Mouse (Mus musculus) embryonic facial prominence, embryonic 13.5 days (tissue): Measurements from ENCODE around the gene Adgrb3. TPM values are rescaled to one million over a fixed set of nuclear protein-coding genes. Genes with fewer than 3 reads are reported as not detected.

Experiments used
- ATAC-seq: fragments of 200-750 bp; cut with Nextera tagmentation; 2 replicates; pipeline ENCODE4 v1.8.0; 2017; ENCODE audit warnings: low read depth; ENCODE audit not compliant: insufficient number of reproducible peaks, insufficient read depth, low FRiP score, low TSS enrichment
- H3K27ac ChIP-seq: fragments of 300-500 bp; sonication (generic); 2 replicates; pipeline ENCODE4 v1.5.1; 2015; ENCODE audit warnings: moderate library complexity, mild to moderate bottlenecking, inconsistent platforms
- H3K27me3 ChIP-seq: fragments of 300-500 bp; sonication (generic); 2 replicates; pipeline ENCODE4 v1.6.1; 2015; ENCODE audit warnings: mild to moderate bottlenecking, inconsistent platforms
- H3K36me3 ChIP-seq: fragments of 300-500 bp; sonication (generic); 2 replicates; pipeline ENCODE4 v1.6.1; 2015; ENCODE audit warnings: mild to moderate bottlenecking, inconsistent platforms
- H3K4me1 ChIP-seq: fragments of 300-500 bp; sonication (generic); 2 replicates; pipeline ENCODE4 v1.6.1; 2015; ENCODE audit warnings: inconsistent platforms
- H3K4me2 ChIP-seq: fragments of 300-500 bp; sonication (generic); 2 replicates; pipeline ENCODE4 v1.6.1; 2015; ENCODE audit warnings: moderate library complexity, mild to moderate bottlenecking, inconsistent platforms
- H3K4me3 ChIP-seq: fragments of 300-500 bp; sonication (generic); 2 replicates; pipeline ENCODE4 v1.5.1; 2015; ENCODE audit warnings: mild to moderate bottlenecking, inconsistent platforms
- H3K9ac ChIP-seq: fragments of 300-500 bp; sonication (generic); 2 replicates; pipeline ENCODE4 v1.6.1; 2015; ENCODE audit warnings: mild to moderate bottlenecking, inconsistent platforms
- H3K9me3 ChIP-seq: fragments of 300-500 bp; sonication (generic); 2 replicates; pipeline ENCODE4 v1.6.1; 2016; ENCODE audit warnings: inconsistent platforms
- WGBS: fragments of 180-500 bp; shearing (Covaris S2); methylation state at CpG from one replicate; pipeline ENCODE4 v1.1.7; 2015; ENCODE audit warnings: mixed read lengths; 5-methylcytosine and 5-hydroxymethylcytosine counted together
- polyA plus RNA-seq: library from polyadenylated mRNA; unstranded; fragments of >200 nt; fragmentation: Nextera tagmentation; extraction: Ambion mirVana; gene quantifications from 2 replicates; pipeline ENCODE4 v1.2.1, GENCODE M21; 2015

Gene Adgrb3
- polyA plus RNA-seq = 1.7 and 2.1 TPM in 2 replicates

DNA sequence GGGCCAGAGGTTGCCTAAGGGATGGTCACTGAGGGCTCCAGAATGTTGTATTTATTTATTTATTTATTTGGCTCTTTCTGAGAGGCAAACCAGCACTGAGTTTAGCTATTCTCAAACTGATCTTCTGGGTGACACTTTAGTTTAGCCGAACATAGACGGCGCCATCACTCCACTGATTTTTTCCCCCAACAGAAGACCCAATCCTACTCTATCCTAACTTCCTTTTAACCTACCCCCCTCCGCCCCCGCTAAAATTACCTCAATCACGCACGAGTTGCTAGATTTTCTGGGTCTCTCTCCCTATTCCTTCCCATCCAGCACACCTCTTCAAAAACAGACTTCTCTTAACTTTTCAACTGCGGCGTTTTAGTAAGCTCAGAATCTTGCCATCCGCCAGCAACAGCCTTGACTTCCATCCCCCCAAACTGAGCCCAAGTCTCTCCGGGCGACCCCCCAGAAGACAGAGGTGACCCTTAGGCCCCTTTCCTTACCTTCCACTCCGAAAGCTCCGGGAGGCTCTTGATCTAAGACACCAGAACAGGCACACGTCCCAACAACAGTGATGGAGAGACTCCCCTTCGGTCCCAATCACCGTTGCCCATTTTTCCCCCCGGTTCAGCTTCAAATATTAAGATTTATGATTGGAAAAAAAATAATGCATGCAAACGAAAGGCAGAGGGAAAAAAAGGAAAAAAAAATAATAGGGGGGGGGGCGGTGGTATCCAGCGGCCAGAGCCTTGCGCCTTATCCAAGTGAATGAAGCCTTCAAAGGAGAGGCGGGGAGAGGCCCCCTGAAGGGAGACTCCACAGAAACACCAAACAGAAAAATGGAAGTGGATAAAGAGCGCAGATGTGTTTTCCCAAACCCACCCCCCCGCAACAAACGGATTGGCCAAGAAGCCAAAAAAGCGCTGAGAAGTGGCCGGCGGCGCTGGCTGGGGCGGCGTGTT lies at the start of gene Adgrb3:
Adgrb3 (minus strand) TSS at position 737 of the 950 bp plus-strand sequence.
- H3K9ac ChIP-seq = peak within 1 kb of the TSS; percentile 65
- peak within 1 kb of the TSS; percentile 86 for H3K4me2 ChIP-seq
- H3K36me3 ChIP-seq = no peaks in the 10 kb centered on the region
- 2% methylated on average over 31 of the region's 32 CpGs for WGBS
- no peak for ATAC-seq
- peaks cover 70% of the 10 kb centered on the region for H3K27me3 ChIP-seq
- peaks cover 11% of the 10 kb centered on the region; the same call in 1 of the 2 replicates for H3K4me1 ChIP-seq
- H3K4me3 ChIP-seq = peak within 1 kb of the TSS; percentile 64
- no peaks in the 10 kb centered on the region for H3K9me3 ChIP-seq
- H3K27ac ChIP-seq = no peak within 1 kb of the TSS

DNA sequence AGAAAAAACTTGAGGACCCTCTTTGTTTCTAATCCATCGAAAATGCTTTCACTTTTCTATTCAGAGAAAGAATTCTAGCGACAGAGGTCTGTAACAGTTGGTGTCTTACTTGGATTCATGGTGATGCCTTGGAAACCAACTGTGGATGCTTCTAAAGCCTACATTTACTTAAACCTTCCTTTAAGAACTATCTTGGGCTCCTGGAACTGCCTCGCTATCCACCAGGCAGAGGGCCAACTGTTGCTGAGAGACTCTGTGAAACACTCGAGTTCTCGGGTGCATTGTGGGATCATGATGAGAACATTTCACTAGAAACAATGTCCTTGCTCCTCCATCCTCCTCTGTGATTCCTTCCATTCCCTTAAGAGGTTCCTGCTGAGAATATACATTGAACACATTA lies 48.0 kb upstream of the Adgrb3 start:
- Histone ChIP-seq H3K4me3 (no peak overlapping the region), H3K27ac (no peak overlapping the region), H3K4me1 (no peaks in the 10 kb centered on the region), H3K27me3 (no peaks in the 10 kb centered on the region), H3K36me3 (no peaks in the 10 kb centered on the region), H3K9ac (no peak overlapping the region), H3K4me2 (no peak overlapping the region), H3K9me3 (no peaks in the 10 kb centered on the region)
- ATAC-seq = no peak
- WGBS = 85% methylated on average over 5 of the region's 5 CpGs

DNA sequence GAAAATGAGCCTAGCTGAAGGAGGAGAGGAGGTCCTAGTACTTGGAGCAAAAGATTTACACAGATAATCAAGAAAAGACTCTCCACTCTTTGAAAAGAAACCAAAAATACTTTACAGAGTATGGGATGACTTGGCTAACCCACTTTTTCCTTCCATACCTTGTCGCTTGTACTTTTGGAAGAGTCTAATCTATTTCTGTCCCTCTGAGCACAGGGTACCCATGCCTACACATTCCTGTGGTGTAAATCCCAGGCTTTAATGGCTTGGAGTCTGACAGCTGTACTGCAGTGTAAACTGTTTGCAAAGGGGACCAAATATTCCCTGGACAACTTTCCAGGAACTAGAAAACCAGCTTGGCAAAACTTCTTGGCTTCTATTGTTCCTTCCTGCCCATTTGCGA lies 28.0 kb upstream of the Adgrb3 start:
- H3K4me2 ChIP-seq = no peak overlapping the region
- no peak overlapping the region for H3K4me3 ChIP-seq
- no peak overlapping the region for H3K9ac ChIP-seq
- H3K27ac ChIP-seq = no peak overlapping the region
- H3K36me3 ChIP-seq = no peaks in the 10 kb centered on the region
- WGBS = 85% methylated on average over 2 of the region's 2 CpGs
- no peaks in the 10 kb centered on the region for H3K27me3 ChIP-seq
- ATAC-seq = no peak
- H3K4me1 ChIP-seq = no peaks in the 10 kb centered on the region
- no peaks in the 10 kb centered on the region for H3K9me3 ChIP-seq

DNA sequence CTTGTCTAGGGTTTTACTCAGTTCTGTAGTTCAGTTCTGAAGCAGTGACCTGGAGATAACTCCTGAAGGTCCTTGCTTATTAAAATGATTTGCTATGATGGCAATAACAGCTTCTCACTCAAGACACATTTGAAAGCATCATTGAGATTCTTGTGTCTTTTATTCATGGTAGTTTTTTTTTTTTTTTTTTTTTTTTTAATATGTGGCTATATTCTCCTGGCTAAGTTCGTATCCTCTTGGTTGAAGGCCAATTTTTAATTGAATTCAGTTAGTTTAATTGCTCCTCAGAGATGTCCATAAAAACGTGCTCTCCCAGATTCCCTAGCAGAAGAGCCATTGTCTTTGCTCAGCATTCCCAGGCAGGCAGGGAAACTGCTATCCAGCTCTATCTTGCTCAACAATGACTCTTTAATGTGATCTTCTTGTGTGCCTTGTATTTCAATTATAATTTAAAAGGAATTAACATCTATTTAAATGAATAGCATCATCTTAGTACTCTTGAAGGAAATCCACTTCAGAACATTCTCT lies 25.0 kb upstream of the Adgrb3 start:
- no peak overlapping the region for H3K9ac ChIP-seq
- no peaks in the 10 kb centered on the region for H3K36me3 ChIP-seq
- WGBS = 43% methylated on average over 2 of the region's 2 CpGs
- ATAC-seq = no peak
- no peak overlapping the region for H3K4me2 ChIP-seq
- no peaks in the 10 kb centered on the region for H3K4me1 ChIP-seq
- no peaks in the 10 kb centered on the region for H3K27me3 ChIP-seq
- H3K4me3 ChIP-seq = no peak overlapping the region
- no peaks in the 10 kb centered on the region for H3K9me3 ChIP-seq
- H3K27ac ChIP-seq = no peak overlapping the region

DNA sequence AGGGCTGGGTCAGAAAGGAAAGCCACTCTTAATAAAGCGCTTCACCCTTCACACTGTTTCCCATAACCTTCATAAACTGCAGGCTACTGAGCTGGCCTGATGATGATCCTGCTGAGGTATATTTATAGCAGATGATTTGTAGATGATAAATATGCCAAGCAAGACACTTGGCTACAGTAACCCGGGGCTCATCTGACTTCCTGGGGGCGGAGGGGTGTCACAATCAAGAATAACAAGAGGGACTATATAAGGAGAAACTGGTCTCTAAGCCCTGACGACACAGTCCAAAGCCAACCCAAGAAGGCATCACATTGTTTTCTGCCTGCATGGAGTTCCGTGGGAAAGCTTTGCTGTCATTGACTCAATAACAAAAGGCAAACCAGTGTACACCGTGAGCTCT lies 2.8 kb upstream of the Adgrb3 start:
- Histone ChIP-seq H3K4me1 (peaks cover 16% of the 10 kb centered on the region; the same call in 1 of the 2 replicates), H3K9ac (no peak overlapping the region), H3K27ac (no peak overlapping the region), H3K27me3 (peaks cover 52% of the 10 kb centered on the region), H3K4me2 (no peak overlapping the region), H3K36me3 (no peaks in the 10 kb centered on the region), H3K4me3 (no peak overlapping the region), H3K9me3 (no peaks in the 10 kb centered on the region)
- no peak for ATAC-seq
- WGBS = 58% methylated on average over 6 of the region's 6 CpGs

DNA sequence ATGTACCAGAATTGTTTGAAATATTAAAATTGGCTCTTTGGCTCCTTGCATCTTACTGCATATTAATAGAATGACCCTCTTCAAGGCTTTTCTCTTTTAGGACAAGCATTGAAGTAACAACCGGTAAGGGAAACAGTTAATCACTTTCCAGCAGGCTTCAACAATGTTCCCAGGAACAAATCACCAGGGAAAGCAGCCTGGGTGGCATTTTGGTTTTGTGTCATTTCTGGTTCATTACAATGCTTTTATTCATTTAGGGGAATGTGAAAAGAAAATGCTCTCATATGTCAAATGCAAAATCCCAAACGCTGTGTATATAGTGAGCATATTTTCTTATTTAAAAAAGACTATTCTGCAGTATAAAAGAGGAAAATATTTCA lies 2.0 kb upstream of the Adgrb3 start:
- H3K4me2 ChIP-seq = peak overlapping the region; percentile 86; the same call in 1 of the 2 replicates
- peaks cover 55% of the 10 kb centered on the region for H3K27me3 ChIP-seq
- peaks cover 16% of the 10 kb centered on the region; the same call in 1 of the 2 replicates for H3K4me1 ChIP-seq
- 22% methylated on average over 2 of the region's 2 CpGs for WGBS
- no peak for ATAC-seq
- no peak overlapping the region for H3K4me3 ChIP-seq
- H3K36me3 ChIP-seq = no peaks in the 10 kb centered on the region
- no peak overlapping the region for H3K27ac ChIP-seq
- H3K9me3 ChIP-seq = no peaks in the 10 kb centered on the region
- H3K9ac ChIP-seq = no peak overlapping the region

DNA sequence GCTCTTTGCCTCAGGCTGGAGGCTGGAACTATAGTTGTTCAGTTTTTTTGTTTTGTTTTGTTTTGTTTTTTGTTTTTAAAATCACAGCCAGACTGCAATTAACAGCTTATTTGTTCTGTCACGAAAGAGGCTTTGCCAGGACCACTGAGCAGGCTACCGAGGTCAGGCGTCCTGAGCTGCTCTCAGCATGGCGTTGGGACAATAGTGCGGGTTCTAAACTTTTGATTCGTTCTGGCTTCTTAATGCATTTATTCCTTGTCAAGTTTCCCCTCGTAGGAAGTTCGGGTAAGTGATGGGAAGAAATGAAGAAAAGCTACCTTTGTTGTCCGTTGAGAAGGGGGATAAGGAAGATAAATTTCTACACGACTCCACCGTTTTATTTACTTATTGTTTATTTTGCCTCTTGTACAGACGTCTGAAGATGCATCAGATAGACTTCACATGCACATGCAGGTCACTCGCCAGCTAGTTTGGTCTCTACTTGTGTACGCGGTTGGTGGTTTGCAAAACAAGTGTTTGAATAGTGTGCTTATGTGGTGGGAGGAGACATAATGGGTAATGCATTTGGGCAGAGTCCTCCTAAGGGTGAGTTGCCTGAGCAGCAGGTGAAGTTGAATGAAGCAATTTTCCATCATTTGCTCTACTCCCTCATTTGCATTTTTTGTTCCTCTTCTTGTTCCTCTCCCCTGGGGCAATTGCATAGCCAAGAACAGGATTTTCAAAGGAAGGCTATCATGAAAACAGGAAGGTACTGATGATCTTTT lies 1.4 kb upstream of the Adgrb3 start:
- no peak for ATAC-seq
- peak overlapping the region; percentile 64 for H3K4me3 ChIP-seq
- H3K27me3 ChIP-seq = peaks cover 57% of the 10 kb centered on the region
- 2% methylated on average over 15 of the region's 15 CpGs for WGBS
- H3K4me1 ChIP-seq = peaks cover 11% of the 10 kb centered on the region; the same call in 1 of the 2 replicates
- peak overlapping the region; percentile 86 for H3K4me2 ChIP-seq
- no peaks in the 10 kb centered on the region for H3K9me3 ChIP-seq
- H3K36me3 ChIP-seq = no peaks in the 10 kb centered on the region
- H3K27ac ChIP-seq = no peak overlapping the region
- peak overlapping the region; percentile 65; the same call in 1 of the 2 replicates for H3K9ac ChIP-seq

DNA sequence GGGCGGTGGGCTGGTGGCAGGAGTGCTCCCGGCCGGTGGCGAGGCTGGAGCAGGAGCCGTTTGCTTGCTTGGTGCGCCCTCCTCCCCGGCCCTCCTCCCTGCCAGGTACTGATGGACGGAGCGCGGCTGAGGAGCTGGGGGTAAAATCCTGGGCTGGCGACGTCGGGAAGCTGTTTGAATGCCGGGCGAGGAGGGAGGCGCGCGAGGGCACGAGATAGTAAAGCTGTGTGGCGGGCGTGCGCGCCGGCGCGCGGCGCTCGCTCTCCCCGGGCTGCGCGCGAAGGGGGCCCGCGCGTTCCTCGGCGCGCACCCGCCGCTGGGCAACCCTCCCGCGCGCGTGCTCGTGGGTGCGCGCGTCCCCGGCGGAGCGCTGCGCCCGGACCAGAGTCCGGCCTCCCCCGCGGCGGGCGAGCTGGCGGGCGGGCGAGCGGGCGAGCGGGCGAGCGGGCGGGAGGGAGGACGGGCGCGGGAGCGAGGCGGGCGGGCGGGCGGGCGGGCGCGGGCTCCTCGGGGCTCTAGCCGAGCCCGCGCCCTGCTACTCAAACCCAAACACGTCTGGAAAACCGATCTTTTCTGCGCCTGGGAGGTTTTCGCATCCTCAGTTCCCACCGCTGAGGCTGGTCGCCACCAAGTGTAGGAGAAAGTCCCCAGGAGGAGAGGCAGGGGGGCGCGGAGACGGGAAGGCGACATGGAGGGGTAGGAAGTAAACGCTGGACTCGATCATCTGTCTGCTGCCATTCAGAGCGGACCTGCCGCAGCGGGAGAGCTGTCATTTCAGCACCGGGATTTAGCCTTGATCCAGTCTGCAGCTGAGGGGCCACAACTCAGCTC lies 629 bp upstream of the Adgrb3 start:
- ATAC-seq = peak; percentile 82
- no peaks in the 10 kb centered on the region for H3K9me3 ChIP-seq
- no peaks in the 10 kb centered on the region for H3K36me3 ChIP-seq
- peak overlapping the region; percentile 65 for H3K9ac ChIP-seq
- peaks cover 11% of the 10 kb centered on the region; the same call in 1 of the 2 replicates for H3K4me1 ChIP-seq
- H3K4me3 ChIP-seq = peak overlapping the region; percentile 64
- H3K27ac ChIP-seq = no peak overlapping the region
- peak overlapping the region; percentile 86 for H3K4me2 ChIP-seq
- WGBS = under 1% methylated on average over 40 of the region's 99 CpGs
- peaks cover 65% of the 10 kb centered on the region for H3K27me3 ChIP-seq

DNA sequence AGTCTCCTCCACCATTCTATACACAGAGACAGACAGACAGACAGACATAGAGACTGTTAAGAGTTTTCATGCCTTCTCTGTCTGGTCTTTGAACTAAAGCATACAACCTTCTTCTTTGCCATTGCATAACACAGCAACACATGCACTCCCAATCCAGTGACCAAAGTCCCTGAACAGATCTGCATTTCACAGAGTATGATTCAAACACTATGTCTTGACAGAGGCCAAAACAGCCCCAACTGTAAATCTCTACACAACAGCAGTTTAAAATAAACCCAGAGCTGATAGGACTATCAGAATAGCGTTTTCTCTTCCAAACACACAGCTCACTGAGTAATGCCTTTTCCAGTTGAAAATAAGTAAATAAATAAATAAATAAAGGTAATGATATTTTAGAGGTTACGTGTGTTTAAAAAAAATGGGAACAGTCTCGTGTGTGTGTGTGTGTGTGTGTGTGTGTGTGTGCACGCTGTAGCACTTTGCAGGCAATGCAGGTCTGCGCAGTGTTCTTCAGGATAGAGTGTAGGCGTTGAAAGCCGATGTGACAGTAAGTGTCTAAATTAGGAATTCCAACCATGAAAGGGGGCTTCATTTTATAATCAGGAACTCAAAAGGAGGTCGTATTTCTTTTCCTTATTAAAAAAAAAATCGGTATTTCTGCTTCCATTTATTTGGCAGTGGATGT lies 1.3 kb downstream of the Adgrb3 start:
- 69% methylated on average over 9 of the region's 9 CpGs for WGBS
- Histone ChIP-seq H3K4me3 (peak overlapping the region; percentile 64), H3K27me3 (peaks cover 70% of the 10 kb centered on the region)

DNA sequence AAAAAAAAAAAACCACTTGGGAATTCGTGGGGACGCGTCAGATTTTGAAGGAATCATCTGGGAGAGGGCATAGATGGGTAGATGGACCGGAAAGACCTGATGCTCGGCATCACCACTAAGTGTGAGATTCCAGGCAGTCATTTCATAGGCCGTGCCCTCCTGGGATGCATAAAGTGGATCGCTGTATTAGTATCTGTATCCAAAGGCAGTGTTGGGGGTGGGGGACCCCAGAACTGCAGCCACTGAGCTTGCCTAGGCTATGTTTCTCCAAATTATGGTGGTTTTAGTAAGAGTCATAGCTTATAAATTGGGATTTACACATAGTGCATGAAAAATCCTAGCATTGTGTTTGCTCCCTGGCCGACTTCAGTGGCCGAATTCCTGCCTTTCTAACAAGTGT lies 2.1 kb downstream of the Adgrb3 start:
- Histone ChIP-seq H3K4me2 (peak overlapping the region; percentile 9; the same call in 1 of the 2 replicates), H3K9me3 (no peaks in the 10 kb centered on the region), H3K27ac (no peak overlapping the region), H3K27me3 (peaks cover 68% of the 10 kb centered on the region), H3K36me3 (no peaks in the 10 kb centered on the region), H3K4me1 (peaks cover 11% of the 10 kb centered on the region; the same call in 1 of the 2 replicates), H3K9ac (no peak overlapping the region), H3K4me3 (no peak overlapping the region)
- no peak for ATAC-seq
- 57% methylated on average over 9 of the region's 9 CpGs for WGBS

More for the DNA sequence above, 1.3 kb downstream of the Adgrb3 start:
- Histone ChIP-seq H3K9me3 (no peaks in the 10 kb centered on the region), H3K27ac (no peak overlapping the region), H3K4me1 (peaks cover 11% of the 10 kb centered on the region; the same call in 1 of the 2 replicates), H3K4me2 (peak overlapping the region; percentile 86), H3K36me3 (no peaks in the 10 kb centered on the region), H3K9ac (no peak overlapping the region)
- no peak for ATAC-seq
